Comparison of ENCODE assay signal across 9 mouse cellular contexts in the genomic region with DNA sequence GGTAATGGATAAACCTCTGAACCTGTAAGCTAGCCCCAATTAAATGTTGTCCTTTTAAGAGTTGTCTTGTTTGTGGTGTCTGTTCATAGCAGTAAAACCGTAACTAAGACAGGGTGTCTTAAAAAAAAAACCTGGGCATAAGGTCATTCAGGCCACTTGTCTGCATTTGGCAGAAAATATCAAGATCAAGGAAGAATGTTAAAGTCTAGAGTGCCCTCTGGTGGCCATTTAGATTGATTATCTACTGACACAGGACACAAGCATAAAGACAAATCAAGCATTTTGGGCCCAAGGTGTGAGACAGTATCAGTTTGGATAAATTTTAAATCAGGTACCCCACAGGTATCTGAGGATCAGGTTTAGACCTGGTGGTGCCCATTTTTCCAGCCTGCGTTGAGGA. TPM values are rescaled to one million over a fixed set of nuclear protein-coding genes. Genes with fewer than 3 reads are reported as not detected.
DNase-seq lines count a peak whose midpoint lies in the region; ATAC-seq and TF ChIP-seq lines count a peak whose summit lies in the region.
"Had no signal": no experiment of that assay in that cellular context is flagged by ENCODE, and none has a peak within 500 bp of the region (broad histone marks: within the 10 kb centered on the region; RNA-seq: fewer than 3 reads in every experiment).

No protein-coding gene starts in this region.

- no peak overlapping the region for H3K4me2 ChIP-seq in lung, embryonic 14.5 days
- H3K4me2 ChIP-seq in intestine, embryonic 16.5 days (ENCODE audit: low read depth, low read length), result no peak overlapping the region

- DNase-seq in kidney, adult 2 months, result peak; percentile 74
- no peak for DNase-seq in kidney, adult 18-20 months
- peak; percentile 49 for DNase-seq in CD4-positive helper T cell, adult 2 months (ENCODE audit: low read depth, low spot score)
- peak; percentile 80 for DNase-seq in ZHBTc4 (ENCODE audit: low read depth, low spot score)
- peak; percentile 79 for DNase-seq in lung, embryonic 14.5 days
- DNase-seq in gastrocnemius, postnatal 14 days, result no peak
- DNase-seq in neural tube, embryonic 10.5 days (ENCODE audit: extremely low spot score, low spot score), result no peak

- no peaks in the 10 kb centered on the region for H3K9me3 ChIP-seq in lung, embryonic 14.5 days (ENCODE audit: low read depth, low read length)
- H3K9me3 ChIP-seq in intestine, embryonic 16.5 days (ENCODE audit: control insufficient read depth, low read length), result no peaks in the 10 kb centered on the region

- no peaks in the 10 kb centered on the region for H3K4me1 ChIP-seq in kidney, adult 2 months (ENCODE audit: control insufficient read depth, insufficient read depth, low read length)
- H3K4me1 ChIP-seq in lung, embryonic 14.5 days (ENCODE audit: insufficient read depth), result no peaks in the 10 kb centered on the region
- H3K4me1 ChIP-seq in intestine, embryonic 16.5 days (ENCODE audit: control insufficient read depth, insufficient read depth, low read length), result no peaks in the 10 kb centered on the region

- intact Hi-C loops in gastrocnemius, postnatal 14 days (cut with DNase I; ENCODE audit: low total_unique reads), result no loop called here

- TF ChIP-seq POLR2A in kidney, adult 2 months (IDR thresholded peaks at IDR 0.05; ENCODE audit: low read depth, low read length), result no peak

- no peak for ATAC-seq in lung, embryonic 14.5 days (ENCODE audit: insufficient read depth)
- no peak for ATAC-seq in intestine, embryonic 16.5 days
- ATAC-seq: midbrain, embryonic 16.5 days had no signal

- 44% methylated on average over 2 of the region's 2 CpGs for WGBS in kidney, adult 2 months
- 44% methylated on average over 2 of the region's 2 CpGs for WGBS in lung, embryonic 14.5 days
- 44% methylated on average over 2 of the region's 2 CpGs for WGBS in intestine, embryonic 16.5 days

- no peaks in the 10 kb centered on the region for H3K36me3 ChIP-seq in kidney, adult 2 months (ENCODE audit: control insufficient read depth, insufficient read depth, low read length)
- H3K36me3 ChIP-seq in lung, embryonic 14.5 days (ENCODE audit: insufficient read depth), result no peaks in the 10 kb centered on the region
- no peaks in the 10 kb centered on the region for H3K36me3 ChIP-seq in intestine, embryonic 16.5 days (ENCODE audit: control insufficient read depth, insufficient read depth, low read length)

- H3K27me3 ChIP-seq in kidney, adult 2 months (replicated peaks; ENCODE audit: control insufficient read depth, insufficient read depth, low read length), result no peaks in the 10 kb centered on the region
- no peaks in the 10 kb centered on the region for H3K27me3 ChIP-seq in lung, embryonic 14.5 days (ENCODE audit: insufficient read depth, low read length)
- no peaks in the 10 kb centered on the region for H3K27me3 ChIP-seq in intestine, embryonic 16.5 days (replicated peaks; ENCODE audit: control insufficient read depth, insufficient read depth, low read length)

- no peak overlapping the region for H3K27ac ChIP-seq in kidney, adult 2 months (ENCODE audit: insufficient read depth, low read depth, low read length)
- H3K27ac ChIP-seq in lung, embryonic 14.5 days (ENCODE audit: low read depth), result no peak overlapping the region
- H3K27ac ChIP-seq in intestine, embryonic 16.5 days (ENCODE audit: low read length), result no peak overlapping the region

- 0 out of 2 replicates have a peak, but pooled peaks have one; percentile 9 for TF ChIP-seq CTCF in kidney, adult 2 months (conservative IDR thresholded peaks at IDR 0.05; ENCODE audit: insufficient read depth, insufficient read length, low read depth, low read length)
- TF ChIP-seq CTCF in lung, embryonic 14.5 days (IDR thresholded peaks at IDR 0.05; ENCODE audit: low read depth), result peak; percentile 55

- no peak overlapping the region for H3K9ac ChIP-seq in lung, embryonic 14.5 days
- no peak overlapping the region for H3K9ac ChIP-seq in intestine, embryonic 16.5 days (ENCODE audit: low read depth, low read length)

- no peak overlapping the region for H3K4me3 ChIP-seq in kidney, adult 2 months (ENCODE audit: insufficient read depth, low read depth, low read length)
- H3K4me3 ChIP-seq in lung, embryonic 14.5 days (ENCODE audit: low read depth, low read length), result no peak overlapping the region
- H3K4me3 ChIP-seq in intestine, embryonic 16.5 days (ENCODE audit: low read length), result no peak overlapping the region

RNA-seq across cellular contexts. Expression of a gene that starts 13.3 kb away (rescaled TPM):
- 1.0 and 1.3 TPM in 2 replicates for polyA plus RNA-seq in kidney, adult 2 months (2012; rRNA removed)
- 9.7 and 10.4 TPM in 2 replicates for polyA plus RNA-seq in lung, embryonic 14.5 days (2014; fragmentation: Nextera tagmentation; extraction: Ambion mirVana)
- polyA plus RNA-seq in intestine, embryonic 16.5 days (2015; fragmentation: Nextera tagmentation; extraction: Ambion mirVana), result 3.9 and 4.2 TPM in 2 replicates
- total RNA-seq in gastrocnemius, postnatal 14 days (2021), result 1 to 10 TPM; 2.8 to 3.1 TPM

Comparison
In these comparisons a context has a peak if more than half of its experiments do, and no peak if none do; other contexts are left out.
1. DNase-seq: peak in kidney, adult 2 months (single experiment), CD4-positive helper T cell, adult 2 months (single experiment), ZHBTc4 (single experiment) and lung, embryonic 14.5 days (single experiment); none in kidney, adult 18-20 months (single experiment), gastrocnemius, postnatal 14 days (single experiment) and neural tube, embryonic 10.5 days (single experiment).